Mouse (Mus musculus) neural tube, embryonic 13.5 days (tissue): ENCODE measurements around the gene Chrnb1. TPM values are rescaled to one million over a fixed set of nuclear protein-coding genes. Genes with fewer than 3 reads are reported as not detected.
A peak's percentile ranks its signal among the peaks of the same experiment; 100 is the strongest.

ENCODE experiments used
- ATAC-seq: fragments of 200-750 bp; cut with Nextera tagmentation; 2 replicates; pipeline ENCODE4 v1.8.0; 2017; ENCODE audit warnings: low read depth, mild to moderate bottlenecking, moderate TSS enrichment, moderate library complexity
- H3K27ac ChIP-seq: fragments of 300-500 bp; sonication (generic); replicated peaks from 2 replicates; pipeline ENCODE4 v1.5.1; 2015; ENCODE audit warnings: moderate library complexity, mild to moderate bottlenecking, inconsistent platforms
- H3K27me3 ChIP-seq: fragments of 300-500 bp; sonication (generic); 2 replicates; pipeline ENCODE4 v1.6.1; 2015; ENCODE audit warnings: mild to moderate bottlenecking, inconsistent platforms
- H3K36me3 ChIP-seq: fragments of 300-500 bp; sonication (generic); 2 replicates; pipeline ENCODE4 v1.6.1; 2015; ENCODE audit warnings: mild to moderate bottlenecking, inconsistent platforms
- H3K4me1 ChIP-seq: fragments of 300-500 bp; sonication (generic); replicated peaks from 2 replicates; pipeline ENCODE4 v1.6.1; 2015; ENCODE audit warnings: inconsistent platforms
- H3K4me2 ChIP-seq: fragments of 300-500 bp; sonication (generic); 2 replicates; pipeline ENCODE4 v1.6.1; 2015; ENCODE audit warnings: inconsistent platforms, mild to moderate bottlenecking, moderate library complexity
- H3K4me3 ChIP-seq: fragments of 300-500 bp; sonication (generic); 2 replicates; pipeline ENCODE4 v1.5.1; 2015; ENCODE audit warnings: mild to moderate bottlenecking, inconsistent platforms
- H3K9ac ChIP-seq: fragments of 300-500 bp; sonication (generic); 2 replicates; pipeline ENCODE4 v1.6.1; 2015; ENCODE audit warnings: moderate library complexity, mild to moderate bottlenecking, inconsistent platforms
- H3K9me3 ChIP-seq: fragments of 300-500 bp; sonication (generic); 2 replicates; pipeline ENCODE4 v1.6.1; 2016; ENCODE audit warnings: inconsistent platforms
- WGBS: fragments of 180-500 bp; shearing (Covaris S2); methylation state at CpG from one replicate; pipeline ENCODE4 v1.1.7; 2015; 5-methylcytosine and 5-hydroxymethylcytosine counted together
- polyA plus RNA-seq: library from polyadenylated mRNA; unstranded; fragments of >200 nt; fragmentation: Nextera tagmentation; extraction: Ambion mirVana; gene quantifications from 2 replicates; pipeline ENCODE4 v1.2.1, GENCODE M21; 2015

The Chrnb1 gene
- polyA plus RNA-seq, 1 experiment from 2014 or later: 2.4 TPM

DNA sequence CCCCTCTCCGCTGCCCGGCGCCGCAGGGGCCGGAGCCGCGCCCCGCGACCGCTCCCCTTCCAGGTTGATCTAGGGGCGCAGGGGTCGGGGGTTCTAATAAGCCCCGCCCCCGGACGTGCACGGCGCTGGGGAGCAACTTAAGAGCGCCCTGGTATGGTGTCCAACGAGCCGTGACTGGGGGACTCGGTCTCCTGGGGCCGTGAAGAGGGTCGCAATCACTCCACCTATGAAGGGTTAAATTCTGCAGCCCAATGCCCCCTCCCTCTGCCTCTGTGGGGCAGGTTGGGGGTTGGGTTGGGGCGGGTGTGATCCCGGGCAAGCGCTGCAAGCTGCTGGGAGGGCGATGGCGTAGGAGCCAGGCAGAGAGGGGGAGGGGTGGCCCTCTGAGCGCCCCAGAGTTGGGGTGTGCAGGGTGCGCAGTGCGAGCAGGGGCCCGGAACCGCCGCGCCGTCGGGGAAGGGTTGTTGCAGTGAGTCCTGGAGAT is 29.6 kb downstream of the Chrnb1 start:
- under 1% methylated on average over 33 of the region's 37 CpGs for WGBS
- H3K4me3 ChIP-seq: peak overlapping the region; percentile 87
- H3K27ac ChIP-seq: peak overlapping the region; percentile 91
- ATAC-seq: peak; percentile 80
- H3K9me3 ChIP-seq: no peaks in the 10 kb centered on the region
- H3K27me3 ChIP-seq: no peaks in the 10 kb centered on the region
- peak overlapping the region; percentile 98 for H3K9ac ChIP-seq
- peaks cover 32% of the 10 kb centered on the region for H3K4me1 ChIP-seq
- H3K36me3 ChIP-seq: no peaks in the 10 kb centered on the region
- peak overlapping the region; percentile 60 for H3K4me2 ChIP-seq

GRCm38 (mm10) chr11:69765221-69766125 is 30.3 kb downstream of the Chrnb1 start, which contains the start of gene Zbtb4:
Zbtb4 (plus strand) TSS chr11:69765912.
- ATAC-seq: peak; percentile 70
- Histone ChIP-seq H3K4me1 (peaks cover 39% of the 10 kb centered on the region), H3K9me3 (no peaks in the 10 kb centered on the region), H3K4me3 (peak within 1 kb of the TSS; percentile 87), H3K4me2 (peak within 1 kb of the TSS; percentile 60), H3K27me3 (no peaks in the 10 kb centered on the region), H3K36me3 (no peaks in the 10 kb centered on the region), H3K27ac (peak within 1 kb of the TSS; percentile 91), H3K9ac (peak within 1 kb of the TSS; percentile 98)
- WGBS: 20% methylated on average over 41 of the region's 55 CpGs

DNA sequence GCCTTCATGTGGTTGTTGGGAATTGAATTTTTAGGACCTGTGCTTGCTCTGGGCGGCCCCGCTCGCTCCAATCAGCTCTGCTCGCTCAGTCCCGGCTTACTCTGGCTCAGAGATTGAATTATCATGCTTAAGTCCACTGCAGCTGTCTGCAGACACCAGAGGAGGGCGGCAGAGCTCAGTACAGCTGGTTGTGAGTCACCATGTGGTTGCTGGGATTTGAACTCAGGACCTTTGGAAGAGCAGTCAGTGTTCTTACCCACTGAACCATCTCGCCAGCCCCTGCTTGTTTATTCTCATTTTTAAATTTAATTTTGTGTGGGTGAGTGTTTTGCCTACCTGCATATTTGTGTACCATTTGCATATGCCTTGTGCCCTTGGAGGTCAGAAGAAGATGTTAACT is 32.2 kb downstream of the Chrnb1 start:
- Histone ChIP-seq H3K4me2 (no peak overlapping the region), H3K27ac (no peak overlapping the region), H3K9me3 (no peaks in the 10 kb centered on the region), H3K27me3 (no peaks in the 10 kb centered on the region), H3K9ac (no peak overlapping the region), H3K4me3 (no peak overlapping the region), H3K36me3 (no peaks in the 10 kb centered on the region), H3K4me1 (peaks cover 44% of the 10 kb centered on the region)
- no peak for ATAC-seq
- 68% methylated on average over 7 of the region's 7 CpGs for WGBS

DNA sequence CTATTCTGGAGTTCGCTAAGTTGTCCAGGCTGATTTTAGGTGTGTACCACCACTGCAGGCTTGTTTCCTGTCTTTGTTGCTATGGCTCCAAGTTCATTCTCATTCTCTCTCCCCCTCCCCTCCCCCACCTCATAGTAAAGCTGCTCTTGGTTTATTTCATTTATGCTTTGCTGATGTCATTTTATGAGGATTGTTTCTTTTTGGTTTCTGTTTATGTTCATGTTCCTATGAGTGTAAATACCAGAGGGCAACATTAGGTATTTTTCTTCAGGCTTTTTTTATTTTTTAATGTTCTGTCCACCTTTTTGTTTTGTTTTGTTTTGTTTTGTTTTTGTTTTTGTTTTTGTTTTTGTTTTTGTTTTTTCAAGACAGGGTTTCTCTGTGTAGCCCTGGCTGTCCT is 33.9 kb downstream of the Chrnb1 start, which contains the start of gene Slc35g3:
TSS of gene Slc35g3 (minus strand) at position 101 of the 400 bp plus-strand sequence.
- WGBS: 81% methylated on average over 1 of the region's 1 CpGs
- Histone ChIP-seq H3K4me1 (peaks cover 38% of the 10 kb centered on the region), H3K9me3 (no peaks in the 10 kb centered on the region), H3K36me3 (no peaks in the 10 kb centered on the region), H3K9ac (0 out of 2 replicates have a peak within 1 kb of the TSS, but pooled peaks have one; percentile 9), H3K4me3 (no peak within 1 kb of the TSS), H3K27me3 (no peaks in the 10 kb centered on the region), H3K4me2 (no peak within 1 kb of the TSS), H3K27ac (peak within 1 kb of the TSS; percentile 99)
- ATAC-seq: no peak

- 93% methylated on average over 7 of the region's 7 CpGs for WGBS
- Histone ChIP-seq H3K9ac (0 out of 2 replicates have a peak overlapping the region, but pooled peaks have one; percentile 9), H3K4me3 (no peak overlapping the region), H3K4me2 (no peak overlapping the region), H3K36me3 (no peaks in the 10 kb centered on the region), H3K27me3 (no peaks in the 10 kb centered on the region), H3K4me1 (peaks cover 43% of the 10 kb centered on the region), H3K9me3 (no peaks in the 10 kb centered on the region), H3K27ac (peak overlapping the region; percentile 99)
- ATAC-seq: no peak
Measured at GRCm38 (mm10) chr11:69760901-69761200, 34.9 kb downstream of the Chrnb1 start.

GRCm38 (mm10) chr11:69760160-69760900 is 35.4 kb downstream of the Chrnb1 start:
- H3K4me1 ChIP-seq: peaks cover 46% of the 10 kb centered on the region
- WGBS: 80% methylated on average over 14 of the region's 14 CpGs
- H3K27ac ChIP-seq: peak overlapping the region; percentile 99
- peak overlapping the region; percentile 92 for H3K9ac ChIP-seq
- no peak for ATAC-seq
- H3K4me2 ChIP-seq: peak overlapping the region; percentile 92
- H3K27me3 ChIP-seq: no peaks in the 10 kb centered on the region
- no peaks in the 10 kb centered on the region for H3K36me3 ChIP-seq
- peak overlapping the region; percentile 63 for H3K4me3 ChIP-seq
- no peaks in the 10 kb centered on the region for H3K9me3 ChIP-seq

GRCm38 (mm10) chr11:69758971-69759721 is 36.6 kb downstream of the Chrnb1 start:
- Histone ChIP-seq H3K4me2 (peak overlapping the region; percentile 92), H3K4me1 (peaks cover 54% of the 10 kb centered on the region), H3K36me3 (no peaks in the 10 kb centered on the region), H3K4me3 (peak overlapping the region; percentile 63), H3K9ac (peak overlapping the region; percentile 92), H3K27me3 (no peaks in the 10 kb centered on the region), H3K9me3 (no peaks in the 10 kb centered on the region), H3K27ac (peak overlapping the region; percentile 99)
- peak; percentile 93 for ATAC-seq
- 0% methylated on average over 37 of the region's 37 CpGs for WGBS

- no peaks in the 10 kb centered on the region for H3K36me3 ChIP-seq
- H3K27me3 ChIP-seq: no peaks in the 10 kb centered on the region
- H3K4me2 ChIP-seq: peak within 1 kb of the TSS; percentile 92
- H3K4me3 ChIP-seq: peak within 1 kb of the TSS; percentile 63
- peak; percentile 97 for ATAC-seq
- peak within 1 kb of the TSS; percentile 92 for H3K9ac ChIP-seq
- under 1% methylated on average over 36 of the region's 36 CpGs for WGBS
- H3K27ac ChIP-seq: peak within 1 kb of the TSS; percentile 99
- H3K9me3 ChIP-seq: no peaks in the 10 kb centered on the region
- peaks cover 61% of the 10 kb centered on the region for H3K4me1 ChIP-seq
Measured at GRCm38 (mm10) chr11:69758478-69758970, 37.2 kb downstream of the Chrnb1 start, which contains the start of gene Polr2a. Polr2a (minus strand) TSS chr11:69758637.

- peak; percentile 82 for ATAC-seq
- Histone ChIP-seq H3K4me3 (peak overlapping the region; percentile 63), H3K36me3 (no peaks in the 10 kb centered on the region), H3K27me3 (no peaks in the 10 kb centered on the region), H3K9me3 (no peaks in the 10 kb centered on the region), H3K4me2 (peak overlapping the region; percentile 92), H3K9ac (peak overlapping the region; percentile 92), H3K4me1 (peaks cover 64% of the 10 kb centered on the region), H3K27ac (peak overlapping the region; percentile 99)
- WGBS: under 1% methylated on average over 26 of the region's 26 CpGs
Measured at GRCm38 (mm10) chr11:69758090-69758456, 37.7 kb downstream of the Chrnb1 start.

GRCm38 (mm10) chr11:69757303-69758089 is 38.2 kb downstream of the Chrnb1 start:
- H3K4me1 ChIP-seq: peaks cover 69% of the 10 kb centered on the region
- WGBS: 46% methylated on average over 9 of the region's 9 CpGs

DNA sequence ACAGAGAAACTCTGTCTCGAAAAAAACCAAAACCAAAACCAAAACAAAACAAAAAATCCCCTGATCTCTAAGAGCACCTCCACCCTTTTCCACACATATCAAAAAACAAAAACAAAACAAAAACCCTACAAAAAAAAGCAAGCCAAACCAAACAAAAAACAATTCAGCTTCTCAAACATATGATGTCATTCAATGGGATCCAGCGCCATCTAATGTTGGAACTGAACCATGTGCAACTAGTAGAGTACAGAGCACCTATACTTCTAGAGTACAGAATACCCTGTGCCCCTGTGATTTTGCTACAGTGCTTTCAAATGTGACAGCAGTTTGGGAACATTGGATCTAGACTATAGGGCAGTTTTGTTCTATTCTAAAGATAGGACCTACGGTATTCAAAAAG is 41.0 kb downstream of the Chrnb1 start:
- no peak for ATAC-seq
- Histone ChIP-seq H3K9ac (no peak overlapping the region), H3K36me3 (no peaks in the 10 kb centered on the region), H3K4me1 (peaks cover 69% of the 10 kb centered on the region), H3K4me3 (no peak overlapping the region), H3K27me3 (no peaks in the 10 kb centered on the region), H3K27ac (no peak overlapping the region), H3K9me3 (no peaks in the 10 kb centered on the region), H3K4me2 (peak overlapping the region; percentile 92)
- WGBS: 64% methylated on average over 3 of the region's 3 CpGs

More at GRCm38 (mm10) chr11:69757303-69758089, 38.2 kb downstream of the Chrnb1 start:
- ATAC-seq: no peak
- Histone ChIP-seq H3K9ac (peak overlapping the region; percentile 92), H3K27me3 (no peaks in the 10 kb centered on the region), H3K36me3 (no peaks in the 10 kb centered on the region), H3K4me3 (peak overlapping the region; percentile 63), H3K27ac (peak overlapping the region; percentile 99), H3K4me2 (peak overlapping the region; percentile 92), H3K9me3 (no peaks in the 10 kb centered on the region)
